In the genomic region with DNA sequence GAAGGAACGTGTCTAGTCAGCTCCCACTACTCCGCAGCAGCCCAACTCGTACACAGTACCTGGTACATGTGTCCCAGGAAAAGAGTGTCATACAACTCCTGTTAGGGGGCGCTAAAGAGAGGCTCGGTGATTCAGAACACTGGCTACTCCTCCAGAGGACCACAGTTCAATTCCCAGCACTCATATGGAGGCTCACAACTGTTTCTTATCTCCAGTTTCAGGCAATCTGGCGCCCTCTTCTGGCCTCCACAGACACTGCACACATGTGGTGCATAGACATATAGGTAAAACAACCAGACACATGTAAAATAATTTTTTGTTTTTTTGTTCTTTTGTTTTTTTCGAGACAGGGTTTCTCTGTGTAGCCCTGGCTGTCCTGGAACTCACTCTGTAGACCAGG, we compare ENCODE assay signal across 19 mouse cellular contexts. TPM values are rescaled to one million over a fixed set of nuclear protein-coding genes. Genes with fewer than 3 reads are reported as not detected.
DNase-seq lines count a peak whose midpoint lies in the region; ATAC-seq and TF ChIP-seq lines count a peak whose summit lies in the region.
"Had no signal": no experiment of that assay in that cellular context is flagged by ENCODE, and none has a peak within 500 bp of the region (broad histone marks: within the 10 kb centered on the region; RNA-seq: fewer than 3 reads in every experiment).

No protein-coding gene starts in this region.

- no peak overlapping the region for H3K27ac ChIP-seq in cerebellum, adult 2 months (ENCODE audit: insufficient read depth, low read length)
- H3K27ac ChIP-seq in left cerebral cortex, adult 2 months: no peak overlapping the region
- H3K27ac ChIP-seq: embryonic facial prominence, embryonic 12.5 days; heart, embryonic 13.5 days; midbrain, embryonic 15.5 days; neural tube, embryonic 12.5 days had no signal

- H3K27me3 ChIP-seq in cerebellum, adult 2 months (ENCODE audit: control insufficient read depth, insufficient read depth, low read length): no peaks in the 10 kb centered on the region
- H3K27me3 ChIP-seq: embryonic facial prominence, embryonic 12.5 days; midbrain, embryonic 15.5 days; neural tube, embryonic 12.5 days had no signal

- 79% methylated on average over 7 of the region's 7 CpGs for WGBS in cerebellum, adult 2 months

- TF ChIP-seq POLR2A in cerebellum, adult 2 months (IDR thresholded peaks at IDR 0.05; ENCODE audit: borderline replicate concordance, insufficient read depth, low read length): no peak

- intact Hi-C loops in left cerebral cortex, adult 2 months (cut with DNase I): no loop called here
- intact Hi-C loops in left cerebral cortex, postnatal 14 days (cut with DNase I): no loop called here

- 0 out of 2 replicates have a peak, but pooled peaks have one; percentile 6 for TF ChIP-seq CTCF in cerebellum, adult 2 months (IDR thresholded peaks at IDR 0.05; ENCODE audit: borderline replicate concordance, insufficient read depth, low read depth, low read length)
- TF ChIP-seq CTCF in left cerebral cortex, adult 2 months (IDR thresholded peaks at IDR 0.05): peak; percentile 14; the same call in 1 of the 2 replicates

- H3K4me3 ChIP-seq in cerebellum, adult 2 months (replicated peaks; ENCODE audit: insufficient read depth, low read depth, low read length): no peak overlapping the region
- H3K4me3 ChIP-seq in left cerebral cortex, adult 2 months: no peak overlapping the region
- H3K4me3 ChIP-seq: embryonic facial prominence, embryonic 12.5 days; heart, embryonic 13.5 days; midbrain, embryonic 15.5 days; neural tube, embryonic 12.5 days had no signal

- H3K4me1 ChIP-seq in cerebellum, adult 2 months (ENCODE audit: control insufficient read depth, insufficient read depth, low read length): no peaks in the 10 kb centered on the region
- H3K4me1 ChIP-seq: embryonic facial prominence, embryonic 12.5 days; heart, embryonic 13.5 days; midbrain, embryonic 15.5 days; neural tube, embryonic 12.5 days had no signal

- no peak for ATAC-seq in megakaryocyte-erythroid progenitor cell, adult 5-6 weeks (replicated peaks; ENCODE audit: low FRiP score, low TSS enrichment, poor library complexity, severe bottlenecking)
- ATAC-seq: midbrain, embryonic 15.5 days had no signal

- DNase-seq in cerebellum, adult 2 months: no peak
- no peak for DNase-seq in cerebellum, postnatal 4 days (ENCODE audit: low spot score in 2 of 2)
- no peak for DNase-seq in left cerebral cortex, adult 2 months (ENCODE audit: extremely low spot score in 1 of 2, low spot score in 2 of 2)
- DNase-seq in left cerebral cortex, postnatal 14 days (ENCODE audit: low spot score in 2 of 2): no peak
- DNase-seq in 416B (ENCODE audit: low read depth): peak; percentile 19
- DNase-seq in ZHBTc4 (ENCODE audit: low read depth, low spot score): peak; percentile 62
- no peak for DNase-seq in embryo, embryonic 9.5 days (ENCODE audit: extremely low spot score)
- DNase-seq: adrenal gland, postnatal 36 days; cerebellum, postnatal 36 days; kidney, postnatal 25 days; left cerebral cortex, postnatal 4 days; thymus, adult 18-20 months had no signal

RNA-seq across cellular contexts. Expression of gene Kdelr2, which starts 9.5 kb away (rescaled TPM):
- polyA plus RNA-seq in cerebellum, adult 2 months (2012; rRNA removed): 32.1 and 32.6 TPM in 2 replicates
- total RNA-seq in left cerebral cortex, adult 2 months (2021): 10 to 100 TPM; 33.3 to 33.4 TPM
- total RNA-seq in left cerebral cortex, postnatal 14 days (2021): 10 to 100 TPM; 41.3 to 43.4 TPM
- 50.5 and 62.6 TPM in 2 replicates for total RNA-seq in megakaryocyte-erythroid progenitor cell, adult 5-6 weeks (2014; fragmentation: Nextera tagmentation)
- 70.8 and 84.3 TPM in 2 replicates for total RNA-seq in megakaryocyte-erythroid progenitor cell, adult 5-6 weeks (2017)

RNA-seq across cellular contexts. Expression of gene Grid2ip, which starts 37.0 kb away (rescaled TPM):
- 38.5 and 52.1 TPM in 2 replicates for polyA plus RNA-seq in cerebellum, adult 2 months (2012; rRNA removed)
- total RNA-seq in left cerebral cortex, adult 2 months (2021): 1 to 10 TPM; 2.2 to 2.7 TPM
- total RNA-seq in left cerebral cortex, postnatal 14 days (2021): 1 to 10 TPM; 1.4 to 1.9 TPM
- not detected in 2 replicates for total RNA-seq in megakaryocyte-erythroid progenitor cell, adult 5-6 weeks (2014; fragmentation: Nextera tagmentation)
- total RNA-seq in megakaryocyte-erythroid progenitor cell, adult 5-6 weeks (2017): not detected in 2 replicates
- total RNA-seq: hematopoietic stem cell, adult 5-6 weeks had no signal
- polyA plus RNA-seq: heart, embryonic 13.5 days; liver, embryonic 16.5 days had no signal

Comparison
In these comparisons a context has a peak if more than half of its experiments do, and no peak if none do; other contexts are left out.
1. DNase-seq: peak in 416B (single experiment) and ZHBTc4 (single experiment); none in cerebellum, adult 2 months (0 of 2), cerebellum, postnatal 4 days (0 of 2), left cerebral cortex, adult 2 months (0 of 2), left cerebral cortex, postnatal 14 days (0 of 2) and embryo, embryonic 9.5 days (single experiment).